Mouse (Mus musculus): Measurements from ENCODE around the gene Pdzd4. TPM values are rescaled to one million over a fixed set of nuclear protein-coding genes. Genes with fewer than 3 reads are reported as not detected.

Pdzd4 gene
- total RNA-seq (2023) = 1 to 10 TPM in 1 of 2 experiments, under 1 TPM in 1; 0.64 to 1.2 TPM

DNA sequence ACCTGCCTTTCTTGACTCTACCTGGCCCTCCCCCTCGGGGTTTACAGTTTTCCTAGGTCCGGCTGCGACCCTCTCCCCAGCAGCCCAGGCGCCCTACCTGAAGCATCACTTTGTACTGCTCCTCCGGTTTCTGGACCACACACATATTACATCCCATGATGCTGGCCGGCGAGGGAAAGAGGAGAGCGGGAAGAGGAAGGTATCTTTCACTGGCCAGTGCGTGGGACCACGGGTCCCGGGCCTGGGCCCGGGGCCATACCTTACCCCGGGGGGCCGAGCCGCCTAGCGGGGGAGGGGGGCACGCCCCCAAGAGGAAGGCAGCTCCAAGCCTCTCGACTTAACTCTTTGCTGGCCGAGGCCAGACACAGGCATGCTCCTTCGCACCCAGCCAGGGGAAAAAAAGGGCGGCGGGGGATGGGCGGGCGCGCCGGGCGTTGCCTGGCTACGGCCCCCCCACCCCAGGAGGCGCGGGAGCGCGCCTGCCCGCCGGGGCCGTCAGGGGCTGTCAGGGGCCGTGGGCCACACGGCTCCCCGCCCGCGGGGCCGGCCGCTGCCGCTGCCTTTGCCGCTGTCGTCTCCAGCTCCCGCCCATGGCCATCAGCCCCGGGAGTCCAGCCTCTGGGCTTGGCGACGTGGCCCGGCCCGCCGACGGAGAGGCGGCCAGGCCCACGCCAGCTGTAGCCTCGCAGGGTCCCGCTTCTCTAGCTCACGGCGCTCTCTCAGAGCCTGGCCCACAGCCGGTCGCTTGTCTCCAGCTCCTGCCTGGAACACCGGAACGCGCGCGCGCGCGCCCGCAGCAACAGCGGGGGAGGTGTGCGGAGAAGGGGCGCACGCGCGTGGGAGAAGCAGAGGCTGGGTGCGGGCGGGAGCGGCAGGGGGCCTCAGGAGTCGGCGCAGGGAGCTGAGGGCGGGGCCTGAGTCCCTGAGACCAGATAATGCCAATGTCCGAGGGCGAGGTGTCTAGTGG, at the start of gene Pdzd4:
Gene Pdzd4, minus strand, starts transcription at position 785 of the 967 bp plus-strand sequence.

DNA sequence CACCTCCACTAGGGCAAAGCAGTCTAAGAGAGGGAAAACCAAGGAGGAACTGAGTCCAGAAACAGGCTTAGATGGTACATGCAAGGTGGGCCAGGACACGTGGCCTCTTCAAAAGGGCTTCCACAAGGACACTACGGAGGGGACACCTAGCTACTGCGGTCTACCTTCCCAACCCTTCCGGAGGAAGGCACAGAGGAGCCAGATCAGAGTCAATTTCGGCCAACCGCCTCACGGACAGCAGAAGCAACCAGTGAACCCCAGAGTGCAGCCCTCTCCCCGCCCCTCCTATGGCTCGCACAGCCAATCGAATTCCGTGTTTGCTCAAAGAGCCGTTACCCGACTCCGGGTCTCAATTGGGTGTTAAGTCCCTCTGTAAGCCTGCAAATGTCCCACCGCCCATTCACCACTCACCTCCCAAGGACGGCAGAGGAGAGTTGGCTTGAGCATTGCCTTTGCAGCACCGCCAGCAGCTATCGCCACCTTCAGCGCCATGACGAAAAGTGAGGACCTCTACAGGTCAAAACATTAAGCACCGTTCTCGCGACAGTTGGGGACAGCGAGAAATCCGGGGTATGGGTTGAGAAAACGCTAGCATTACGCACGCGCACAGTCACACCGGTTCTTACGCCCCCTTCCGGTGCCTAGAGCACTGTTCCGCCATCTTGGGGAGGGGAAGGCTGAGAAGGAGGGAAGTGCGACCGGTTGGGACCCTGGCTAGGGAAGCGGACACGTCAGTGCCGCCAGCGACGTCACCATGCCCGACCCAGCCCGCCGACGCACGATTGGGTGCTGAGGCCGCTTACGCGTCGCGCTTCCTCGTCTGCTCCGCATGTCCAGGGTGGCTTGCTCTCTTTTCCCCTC, 38.2 kb downstream of the Pdzd4 start, which contains the start of the genes Idh3g and Ssr4:
Gene Idh3g, minus strand, starts transcription at position 534 of the 861 bp plus-strand sequence.
Gene Ssr4, plus strand, starts transcription at position 665 of the 861 bp plus-strand sequence.

DNA sequence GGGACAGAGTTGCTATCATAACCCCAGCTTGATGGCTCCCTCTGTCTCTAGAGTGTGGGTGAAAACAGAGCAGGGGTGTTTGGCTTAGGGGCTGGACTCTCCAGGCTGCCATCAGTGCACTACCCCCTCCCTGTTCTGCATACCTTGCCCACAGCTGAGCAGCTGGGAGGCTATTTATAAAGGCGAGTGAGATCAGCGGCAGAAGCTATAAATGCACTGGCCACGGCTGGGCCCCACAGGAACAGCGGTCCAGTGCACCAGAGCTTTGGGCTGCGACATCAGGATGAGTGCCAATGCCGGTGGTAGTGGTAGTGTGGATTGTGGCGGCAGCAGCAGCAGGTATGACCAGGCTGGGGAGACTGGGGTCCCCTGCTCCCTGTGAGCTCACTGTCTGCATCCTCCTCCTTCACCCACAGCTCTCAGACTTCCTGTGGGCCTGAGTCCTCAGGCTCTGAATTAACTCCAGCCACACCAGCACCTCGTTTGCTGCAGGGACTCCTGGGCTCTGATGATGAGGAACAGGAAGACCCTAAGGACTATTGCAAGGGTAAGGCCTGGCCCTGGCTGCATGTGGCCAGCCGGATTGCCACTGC, 50.5 kb downstream of the Pdzd4 start, which contains the start of gene Srpk3:
Gene Srpk3, plus strand, starts transcription at position 238 of the 593 bp plus-strand sequence.

DNA sequence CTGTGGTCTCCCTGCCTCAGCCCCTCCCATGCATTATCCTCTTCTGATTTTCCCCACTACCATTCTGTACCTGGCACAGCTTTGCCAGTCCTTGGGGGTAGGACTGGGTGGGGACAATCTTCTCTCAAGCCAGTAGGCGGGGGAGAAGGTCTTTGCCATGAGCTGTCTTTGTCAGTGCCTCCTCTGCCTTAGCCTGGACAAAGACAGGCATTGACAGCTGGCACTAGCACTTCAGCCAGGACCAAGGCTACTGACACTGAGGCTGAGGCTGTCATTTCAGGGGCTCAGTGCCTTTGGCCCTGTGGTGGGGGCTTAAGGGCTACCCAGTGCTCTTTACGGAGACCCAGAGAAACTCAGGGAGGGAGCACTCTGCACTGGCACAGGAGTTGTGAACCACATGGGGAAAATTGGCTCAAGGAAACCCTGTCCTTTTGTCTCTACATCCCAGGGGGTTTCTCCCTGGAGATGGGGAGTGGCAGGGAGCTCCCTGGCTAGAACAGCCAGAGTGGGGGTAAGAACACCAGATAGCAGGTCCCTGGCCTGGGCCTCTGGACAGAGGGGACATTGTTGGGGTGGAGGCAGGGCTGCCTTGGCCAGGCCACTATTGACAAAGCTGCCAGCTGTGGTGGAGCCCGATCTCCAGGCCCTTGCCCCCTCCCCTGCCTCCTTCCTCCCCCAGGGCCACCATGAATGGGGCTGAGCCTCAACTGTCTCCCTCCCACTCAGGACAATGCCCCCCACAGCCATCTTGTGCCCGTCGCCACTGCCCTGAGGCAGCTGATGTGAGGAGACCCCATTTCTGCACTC, 68.2 kb downstream of the Pdzd4 start, which contains the start of gene Plxnb3:
Gene Plxnb3, plus strand, starts transcription at position 757 of the 807 bp plus-strand sequence.

Other genes starting within 250 kb of the Pdzd4 start
- gene Dusp9, start 185.6 kb downstream of the Pdzd4 start, total RNA-seq (2023) = under 1 TPM; 0.13 TPM
- gene Pnck, start 164.9 kb downstream of the Pdzd4 start, total RNA-seq (2023) = not detected
- under 1 TPM; 0.22 to 0.57 TPM for gene Slc6a8, start 151.8 kb downstream of the Pdzd4 start, total RNA-seq (2023)
- gene Bcap31, start 108.8 kb downstream of the Pdzd4 start, total RNA-seq (2023) = 10 to 100 TPM; 83.3 to 89.0 TPM
- gene Abcd1, start 108.4 kb downstream of the Pdzd4 start, total RNA-seq (2023) = 10 to 100 TPM; 83.3 to 92.9 TPM
- gene Plxnb3, start 67.9 kb downstream of the Pdzd4 start, total RNA-seq (2023) = under 1 TPM; 0.44 to 0.60 TPM
- gene Srpk3, start 50.6 kb downstream of the Pdzd4 start, total RNA-seq (2023) = 1 to 10 TPM in 1 of 2 experiments, under 1 TPM in 1; 0.89 to 1.8 TPM
- gene Idh3g, start 38.1 kb downstream of the Pdzd4 start, total RNA-seq (2023) = 100 to 1,000 TPM in 1 of 2 experiments, 10 to 100 TPM in 1; 89.0 to 105 TPM
- 100 to 1,000 TPM; 128 TPM for gene Ssr4, start 37.9 kb downstream of the Pdzd4 start, total RNA-seq (2023)
- under 1 TPM in 1 of 2 experiments, not detected in 1; 0.20 TPM for gene Avpr2, start 67.1 kb upstream of the Pdzd4 start, total RNA-seq (2023)
- gene L1cam, start 71.1 kb upstream of the Pdzd4 start, total RNA-seq (2023) = 10 to 100 TPM; 30.0 to 50.1 TPM
- gene Arhgap4, start 96.9 kb upstream of the Pdzd4 start, total RNA-seq (2023) = 100 to 1,000 TPM; 227 to 235 TPM
- gene Naa10, start 97.0 kb upstream of the Pdzd4 start, total RNA-seq (2023) = 10 to 100 TPM; 38.1 to 42.0 TPM
- 10 to 100 TPM; 12.2 to 19.8 TPM for gene Renbp, start 105.9 kb upstream of the Pdzd4 start, total RNA-seq (2023)
- gene Hcfc1, start 141.4 kb upstream of the Pdzd4 start, total RNA-seq (2023) = 10 to 100 TPM; 86.7 to 87.3 TPM
- 10 to 100 TPM; 63.0 to 75.4 TPM for gene Irak1, start 198.9 kb upstream of the Pdzd4 start, total RNA-seq (2023)

All from neutrophil, adult 59 days (primary cell).